In genomic region chr7:16476600-16476989, GRCm38 (mm10) we compare ENCODE assay signal across 8 mouse cellular contexts. TPM values are rescaled to one million over a fixed set of nuclear protein-coding genes. Genes with fewer than 3 reads are reported as not detected.
DNase-seq lines count a peak whose midpoint lies in the region; ATAC-seq and TF ChIP-seq lines count a peak whose summit lies in the region.

No protein-coding gene starts in this region.

- peak; percentile 70 for DNase-seq in lung, embryonic 14.5 days
- DNase-seq in lung, adult 2 months = no peak
- DNase-seq in forebrain, embryonic 10.5 days (ENCODE audit: extremely low spot score, low spot score) = no peak
- DNase-seq in kidney, postnatal 4 days = peak; percentile 66 to 75
- DNase-seq in B cell, adult 2 months = no peak
- DNase-seq in left cerebral cortex, adult 18-20 months (ENCODE audit: low spot score in 2 of 2) = no peak

- no peaks in the 10 kb centered on the region for H3K4me1 ChIP-seq in lung, embryonic 14.5 days (ENCODE audit: insufficient read depth)
- H3K4me1 ChIP-seq in lung, adult 2 months (ENCODE audit: control insufficient read depth, insufficient read depth, low read length) = no peaks in the 10 kb centered on the region
- peaks cover 31% of the 10 kb centered on the region for H3K4me1 ChIP-seq in forebrain, embryonic 10.5 days
- H3K4me1 ChIP-seq in neural tube, embryonic 14.5 days (ENCODE audit: control insufficient read depth, insufficient read depth, low read length) = peaks cover 10% of the 10 kb centered on the region

- 1% methylated on average over 34 of the region's 34 CpGs for WGBS in lung, embryonic 14.5 days
- WGBS in lung, adult 2 months = 4% methylated on average over 34 of the region's 34 CpGs
- WGBS in forebrain, embryonic 10.5 days = 2% methylated on average over 34 of the region's 34 CpGs
- 1% methylated on average over 34 of the region's 34 CpGs for WGBS in neural tube, embryonic 14.5 days

- H3K4me3 ChIP-seq in lung, embryonic 14.5 days (ENCODE audit: low read depth, low read length) = peak overlapping the region; percentile 27
- no peak overlapping the region for H3K4me3 ChIP-seq in lung, adult 2 months (replicated peaks; ENCODE audit: extremely low read depth, low read depth, low read length)
- peak overlapping the region; percentile 48 for H3K4me3 ChIP-seq in forebrain, embryonic 10.5 days
- H3K4me3 ChIP-seq in neural tube, embryonic 14.5 days (ENCODE audit: low read depth, low read length) = peak overlapping the region; percentile 23; the same call in 1 of the 2 replicates

- H3K9ac ChIP-seq in lung, embryonic 14.5 days = no peak overlapping the region
- no peak overlapping the region for H3K9ac ChIP-seq in neural tube, embryonic 14.5 days (replicated peaks; ENCODE audit: low read depth, low read length)

- peak overlapping the region; percentile 57 for H3K4me2 ChIP-seq in lung, embryonic 14.5 days
- peak overlapping the region; percentile 47 for H3K4me2 ChIP-seq in neural tube, embryonic 14.5 days (ENCODE audit: low read depth, low read length)

- peaks cover 60% of the 10 kb centered on the region for H3K27me3 ChIP-seq in lung, embryonic 14.5 days (ENCODE audit: insufficient read depth, low read length)
- peaks cover 79% of the 10 kb centered on the region for H3K27me3 ChIP-seq in forebrain, embryonic 10.5 days (ENCODE audit: poor library complexity, severe bottlenecking)
- peaks cover 41% of the 10 kb centered on the region for H3K27me3 ChIP-seq in neural tube, embryonic 14.5 days (ENCODE audit: control insufficient read depth, insufficient read depth, low read length)

- no peaks in the 10 kb centered on the region for H3K36me3 ChIP-seq in lung, embryonic 14.5 days (ENCODE audit: insufficient read depth)
- H3K36me3 ChIP-seq in forebrain, embryonic 10.5 days (replicated peaks) = no peaks in the 10 kb centered on the region
- no peaks in the 10 kb centered on the region for H3K36me3 ChIP-seq in neural tube, embryonic 14.5 days (ENCODE audit: control insufficient read depth, insufficient read depth, low read length)

- no peak for TF ChIP-seq CTCF in lung, embryonic 14.5 days (IDR thresholded peaks at IDR 0.05; ENCODE audit: low read depth)
- no peak for TF ChIP-seq CTCF in lung, adult 2 months (IDR thresholded peaks at IDR 0.05; ENCODE audit: insufficient read depth, low read length)

- H3K9me3 ChIP-seq in lung, embryonic 14.5 days (ENCODE audit: low read depth, low read length) = no peaks in the 10 kb centered on the region
- no peaks in the 10 kb centered on the region for H3K9me3 ChIP-seq in forebrain, embryonic 10.5 days
- no peaks in the 10 kb centered on the region for H3K9me3 ChIP-seq in neural tube, embryonic 14.5 days (ENCODE audit: control insufficient read depth, low read length)

- ATAC-seq in lung, embryonic 14.5 days (ENCODE audit: insufficient read depth) = peak; percentile 47; the same call in 1 of the 2 replicates
- ATAC-seq in neural tube, embryonic 14.5 days (ENCODE audit: low read depth) = 0 out of 2 replicates have a peak, but pooled peaks have one; percentile 3
- no peak for ATAC-seq in megakaryocyte-erythroid progenitor cell, adult 5-6 weeks (replicated peaks; ENCODE audit: low FRiP score, low TSS enrichment, poor library complexity, severe bottlenecking)

- TF ChIP-seq POLR2A in lung, adult 2 months (IDR thresholded peaks at IDR 0.05; ENCODE audit: borderline replicate concordance, extremely low read depth, low read depth, low read length) = no peak

- H3K27ac ChIP-seq in lung, embryonic 14.5 days (ENCODE audit: low read depth) = no peak overlapping the region
- no peak overlapping the region for H3K27ac ChIP-seq in forebrain, embryonic 10.5 days
- no peak overlapping the region for H3K27ac ChIP-seq in neural tube, embryonic 14.5 days (ENCODE audit: low read depth, low read length)

RNA-seq across cellular contexts. Expression of gene Npas1, which starts 0.9 kb away (rescaled TPM):
- polyA plus RNA-seq in lung, embryonic 14.5 days (2014; fragmentation: Nextera tagmentation; extraction: Ambion mirVana) = 0.07 TPM in 1 of 2 replicates, not detected in the other
- not detected in 2 replicates for polyA plus RNA-seq in lung, adult 2 months (2012; rRNA removed)
- polyA plus RNA-seq in forebrain, embryonic 10.5 days (2016; fragmentation: Nextera tagmentation; extraction: Ambion mirVana) = 0.71 and 1.2 TPM in 2 replicates
- 1.8 and 2.0 TPM in 2 replicates for polyA plus RNA-seq in neural tube, embryonic 14.5 days (2014; fragmentation: Nextera tagmentation; extraction: Ambion mirVana)
- 10 to 100 TPM; 10.0 to 11.9 TPM for total RNA-seq in left cerebral cortex, adult 18-20 months (2021)
- not detected in 2 replicates for total RNA-seq in megakaryocyte-erythroid progenitor cell, adult 5-6 weeks (2014; fragmentation: Nextera tagmentation)
- total RNA-seq in megakaryocyte-erythroid progenitor cell, adult 5-6 weeks (2017) = not detected in 2 replicates

RNA-seq across cellular contexts. Expression of gene Tmem160, which starts 24.0 kb away (rescaled TPM):
- polyA plus RNA-seq in lung, embryonic 14.5 days (2014; fragmentation: Nextera tagmentation; extraction: Ambion mirVana) = 40.4 and 46.1 TPM in 2 replicates
- 129 and 205 TPM in 2 replicates for polyA plus RNA-seq in lung, adult 2 months (2012; rRNA removed)
- 64.4 and 68.5 TPM in 2 replicates for polyA plus RNA-seq in forebrain, embryonic 10.5 days (2016; fragmentation: Nextera tagmentation; extraction: Ambion mirVana)
- 62.7 and 70.4 TPM in 2 replicates for polyA plus RNA-seq in neural tube, embryonic 14.5 days (2014; fragmentation: Nextera tagmentation; extraction: Ambion mirVana)
- 10 to 100 TPM; 75.9 to 81.5 TPM for total RNA-seq in left cerebral cortex, adult 18-20 months (2021)
- total RNA-seq in megakaryocyte-erythroid progenitor cell, adult 5-6 weeks (2014; fragmentation: Nextera tagmentation) = 34.3 and 39.2 TPM in 2 replicates
- total RNA-seq in megakaryocyte-erythroid progenitor cell, adult 5-6 weeks (2017) = 16.3 and 16.9 TPM in 2 replicates

Comparison
In these comparisons a context has a peak if more than half of its experiments do, and no peak if none do; other contexts are left out.
1. DNase-seq: peak in lung, embryonic 14.5 days (single experiment) and kidney, postnatal 4 days (2 of 2); none in lung, adult 2 months (single experiment), forebrain, embryonic 10.5 days (single experiment), B cell, adult 2 months (0 of 2) and left cerebral cortex, adult 18-20 months (0 of 2).